Mouse (Mus musculus): ENCODE results near the gene 4930544D05Rik.

DNA sequence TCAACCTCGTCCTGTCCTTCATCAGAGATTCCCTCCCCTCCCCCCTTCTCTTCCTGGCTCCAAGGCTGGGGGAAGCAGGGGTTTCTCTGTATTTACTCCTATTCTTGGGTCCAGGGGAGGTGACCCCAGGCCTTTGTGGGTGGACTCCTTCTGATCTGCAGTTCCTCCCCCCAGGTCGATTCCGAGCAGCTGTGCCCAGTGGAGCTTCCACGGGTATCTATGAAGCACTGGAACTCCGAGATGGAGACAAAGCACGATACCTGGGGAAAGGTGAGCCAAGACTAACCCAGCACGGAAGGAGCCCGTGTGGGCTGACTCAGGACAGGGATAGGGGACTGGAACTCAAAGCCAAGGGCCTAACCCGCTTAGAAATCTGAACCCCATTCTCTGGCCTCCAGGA lies 42.3 kb downstream of the 4930544D05Rik start:
- no peak for TF ChIP-seq CTCF (IDR thresholded peaks at IDR 0.05; ENCODE audit: low read depth)
- TF ChIP-seq EP300 (optimal IDR thresholded peaks at IDR 0.05): no peak

All from stomach, postnatal 0 days (tissue).